Mouse (Mus musculus): ENCODE results near the gene Oaz1. TPM values are rescaled to one million over a fixed set of nuclear protein-coding genes. Genes with fewer than 3 reads are reported as not detected.

Gene Oaz1
- polyA plus RNA-seq, 2 experiments: 882 to 1,813 TPM

DNA sequence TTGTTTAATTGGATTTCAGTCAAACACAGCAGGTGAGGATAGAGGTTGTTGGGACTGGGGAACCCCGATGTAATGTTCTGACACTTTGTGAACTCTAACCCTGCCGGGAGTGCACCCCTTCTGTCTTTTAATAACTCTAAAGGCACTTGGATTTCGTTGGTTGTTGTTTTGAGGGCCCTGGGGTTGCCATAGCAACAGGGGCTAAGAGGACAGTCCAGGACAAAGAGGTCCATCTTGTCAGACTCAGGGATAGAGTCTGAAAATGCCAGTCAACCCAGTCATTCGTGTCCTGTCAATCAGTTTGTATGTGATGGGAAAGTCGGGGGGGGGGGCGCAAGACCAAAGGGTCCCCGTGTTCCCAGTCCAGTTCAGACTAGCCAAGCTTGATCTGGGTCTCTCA, 6.4 kb downstream of the Oaz1 start:
- Histone ChIP-seq H3K36me3 (ENCODE audit: control insufficient read depth, insufficient read depth, low read length) (peaks cover 24% of the 10 kb centered on the region), H3K27ac (replicated peaks; ENCODE audit: low read depth, low read length) (no peak overlapping the region), H3K4me1 (ENCODE audit: control insufficient read depth, insufficient read depth, low read length) (peaks cover 2% of the 10 kb centered on the region), H3K4me2 (replicated peaks; ENCODE audit: low read depth, low read length, severe bottlenecking) (no peak overlapping the region), H3K9ac (ENCODE audit: low read depth, low read length, severe bottlenecking) (no peak overlapping the region), H3K4me3 (replicated peaks; ENCODE audit: low read length) (no peak overlapping the region), H3K9me3 (ENCODE audit: control insufficient read depth, low read length) (no peaks in the 10 kb centered on the region), H3K27me3 (ENCODE audit: control insufficient read depth, insufficient read depth, low read length) (peaks cover 37% of the 10 kb centered on the region)
- DNase-seq (ENCODE audit: low spot score): no peak
- WGBS: 77% methylated on average over 7 of the region's 7 CpGs
- TF ChIP-seq POLR2A (IDR thresholded peaks at IDR 0.05; ENCODE audit: borderline replicate concordance, extremely low read depth, insufficient read depth, insufficient read length): no peak
- ATAC-seq (ENCODE audit: low FRiP score, low read depth): no peak

DNA sequence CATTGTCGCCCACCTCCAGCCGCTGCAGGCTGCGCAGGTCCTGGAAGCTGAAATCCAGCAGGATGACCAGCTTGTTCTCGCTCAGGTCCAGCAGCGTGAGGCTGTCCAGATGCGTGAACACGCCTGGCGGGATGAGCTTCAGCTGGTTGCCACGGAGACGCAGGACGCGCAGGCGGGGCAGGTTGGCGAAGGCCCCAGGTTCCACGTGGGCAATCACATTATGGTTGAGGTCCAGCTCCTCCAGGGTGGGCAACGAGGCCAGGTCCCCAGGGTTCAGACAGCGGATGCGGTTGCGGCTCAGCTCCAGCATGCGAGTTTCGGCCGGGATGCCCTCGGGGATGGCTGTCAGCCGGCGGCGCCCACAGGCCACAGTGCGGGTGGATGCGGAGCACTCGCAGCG, 9.2 kb downstream of the Oaz1 start:
- Histone ChIP-seq H3K9ac (ENCODE audit: low read depth, low read length, severe bottlenecking) (no peak overlapping the region), H3K27me3 (ENCODE audit: control insufficient read depth, insufficient read depth, low read length) (peaks cover 37% of the 10 kb centered on the region), H3K4me1 (ENCODE audit: control insufficient read depth, insufficient read depth, low read length) (no peaks in the 10 kb centered on the region), H3K9me3 (ENCODE audit: control insufficient read depth, low read length) (no peaks in the 10 kb centered on the region), H3K4me2 (replicated peaks; ENCODE audit: low read depth, low read length, severe bottlenecking) (no peak overlapping the region), H3K36me3 (ENCODE audit: control insufficient read depth, insufficient read depth, low read length) (peaks cover 3% of the 10 kb centered on the region; the same call in 1 of the 2 replicates), H3K4me3 (replicated peaks; ENCODE audit: low read length) (no peak overlapping the region), H3K27ac (replicated peaks; ENCODE audit: low read depth, low read length) (no peak overlapping the region)
- 44% methylated on average over 30 of the region's 30 CpGs for WGBS
- DNase-seq (ENCODE audit: low spot score) (no peak), ATAC-seq (ENCODE audit: low FRiP score, low read depth) (no peak)
- no peak for TF ChIP-seq POLR2A (IDR thresholded peaks at IDR 0.05; ENCODE audit: borderline replicate concordance, extremely low read depth, insufficient read depth, insufficient read length)

DNA sequence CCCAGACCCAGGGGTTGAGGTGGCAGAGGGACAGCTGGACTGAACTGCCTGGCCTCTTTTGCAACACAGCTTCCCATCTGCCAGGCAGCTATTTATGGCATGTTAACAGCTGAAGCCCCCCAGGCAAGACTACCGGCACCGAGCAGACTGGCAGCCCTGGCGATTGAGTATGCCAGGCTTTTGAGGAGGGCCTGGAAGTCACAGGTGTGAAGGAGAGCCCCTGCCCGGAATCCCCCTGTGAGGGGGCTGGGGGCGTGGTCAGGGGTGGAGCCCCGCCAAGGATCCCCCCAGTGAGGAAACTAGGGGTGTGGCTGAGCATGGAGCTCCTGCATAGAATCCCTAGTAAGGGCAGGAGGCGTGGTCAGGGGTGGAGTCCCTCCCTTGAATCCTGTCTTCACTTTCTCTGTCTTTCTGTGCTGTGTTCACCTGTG, 10.5 kb downstream of the Oaz1 start:
- H3K9me3 ChIP-seq (ENCODE audit: control insufficient read depth, low read length): no peaks in the 10 kb centered on the region
- DNase-seq (ENCODE audit: low spot score) (no peak), ATAC-seq (ENCODE audit: low FRiP score, low read depth) (no peak)
- H3K4me1 ChIP-seq (ENCODE audit: control insufficient read depth, insufficient read depth, low read length): no peaks in the 10 kb centered on the region
- H3K4me2 ChIP-seq (replicated peaks; ENCODE audit: low read depth, low read length, severe bottlenecking): no peak overlapping the region
- no peaks in the 10 kb centered on the region for H3K36me3 ChIP-seq (ENCODE audit: control insufficient read depth, insufficient read depth, low read length)
- WGBS: 42% methylated on average over 7 of the region's 7 CpGs
- TF ChIP-seq POLR2A (IDR thresholded peaks at IDR 0.05; ENCODE audit: borderline replicate concordance, extremely low read depth, insufficient read depth, insufficient read length): no peak
- H3K4me3 ChIP-seq (replicated peaks; ENCODE audit: low read length): no peak overlapping the region
- peaks cover 38% of the 10 kb centered on the region for H3K27me3 ChIP-seq (ENCODE audit: control insufficient read depth, insufficient read depth, low read length)
- H3K27ac ChIP-seq (replicated peaks; ENCODE audit: low read depth, low read length): no peak overlapping the region
- no peak overlapping the region for H3K9ac ChIP-seq (ENCODE audit: low read depth, low read length, severe bottlenecking)

DNA sequence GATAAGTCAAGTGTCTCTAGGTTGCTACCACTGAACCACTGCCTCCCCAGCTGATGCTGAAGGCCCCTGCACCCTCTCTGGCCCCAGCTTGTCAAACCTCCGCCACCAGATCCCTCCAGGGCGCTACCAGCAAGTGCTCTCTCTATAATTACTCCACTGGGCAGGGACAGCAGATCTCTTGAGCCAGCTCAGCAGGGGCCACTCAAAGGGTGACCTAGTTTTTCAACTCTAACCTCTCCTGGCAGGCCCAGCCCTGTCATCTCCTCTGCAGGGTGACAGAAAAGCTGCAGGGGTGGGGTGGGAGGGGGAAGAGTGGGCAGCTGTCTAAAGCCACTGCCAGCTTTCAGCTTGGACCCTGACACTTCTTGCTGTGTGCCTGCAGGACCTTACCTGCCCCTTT, 11.4 kb downstream of the Oaz1 start:
- no peak overlapping the region for H3K4me2 ChIP-seq (replicated peaks; ENCODE audit: low read depth, low read length, severe bottlenecking)
- no peaks in the 10 kb centered on the region for H3K36me3 ChIP-seq (ENCODE audit: control insufficient read depth, insufficient read depth, low read length)
- no peak for ATAC-seq (ENCODE audit: low FRiP score, low read depth)
- WGBS: 4% methylated on average over 2 of the region's 2 CpGs
- H3K27me3 ChIP-seq (ENCODE audit: control insufficient read depth, insufficient read depth, low read length): peaks cover 46% of the 10 kb centered on the region
- no peak overlapping the region for H3K4me3 ChIP-seq (replicated peaks; ENCODE audit: low read length)
- no peak for TF ChIP-seq POLR2A (IDR thresholded peaks at IDR 0.05; ENCODE audit: borderline replicate concordance, extremely low read depth, insufficient read depth, insufficient read length)
- H3K9me3 ChIP-seq (ENCODE audit: control insufficient read depth, low read length): no peaks in the 10 kb centered on the region
- no peak overlapping the region for H3K9ac ChIP-seq (ENCODE audit: low read depth, low read length, severe bottlenecking)
- H3K27ac ChIP-seq (replicated peaks; ENCODE audit: low read depth, low read length): no peak overlapping the region
- H3K4me1 ChIP-seq (ENCODE audit: control insufficient read depth, insufficient read depth, low read length): no peaks in the 10 kb centered on the region
- no peak for DNase-seq (ENCODE audit: low spot score)

DNA sequence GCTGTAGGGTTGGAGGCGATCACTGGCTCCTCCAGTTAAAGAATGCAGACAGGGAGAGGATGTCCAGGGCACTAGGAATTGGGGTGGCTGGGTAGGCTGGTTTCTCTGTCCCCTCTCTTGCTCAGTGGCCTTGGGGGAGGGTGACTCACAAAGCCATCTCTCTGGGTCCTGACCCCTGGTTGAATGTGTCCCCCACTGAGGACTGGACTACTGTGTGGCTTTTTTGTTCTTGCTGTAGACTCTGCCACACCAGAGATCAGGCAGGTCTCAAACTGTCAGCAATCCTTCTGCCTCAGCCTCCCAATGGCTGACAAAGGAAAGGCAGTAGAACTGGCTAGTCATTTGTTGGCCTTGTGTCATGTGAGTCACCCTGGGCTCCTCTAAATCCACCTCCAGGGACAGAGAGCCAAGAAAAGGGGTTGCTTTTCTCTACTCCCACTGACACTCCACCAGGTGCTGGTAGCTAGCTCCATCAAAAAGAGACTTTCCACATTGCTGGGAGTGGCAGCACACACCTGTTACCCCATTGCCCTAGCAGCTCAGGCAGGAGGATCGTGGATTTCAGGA, 12.0 kb downstream of the Oaz1 start:
- Histone ChIP-seq H3K4me1 (ENCODE audit: control insufficient read depth, insufficient read depth, low read length) (no peaks in the 10 kb centered on the region), H3K27ac (replicated peaks; ENCODE audit: low read depth, low read length) (no peak overlapping the region), H3K27me3 (ENCODE audit: control insufficient read depth, insufficient read depth, low read length) (peaks cover 52% of the 10 kb centered on the region), H3K4me3 (replicated peaks; ENCODE audit: low read length) (no peak overlapping the region), H3K36me3 (ENCODE audit: control insufficient read depth, insufficient read depth, low read length) (no peaks in the 10 kb centered on the region), H3K4me2 (replicated peaks; ENCODE audit: low read depth, low read length, severe bottlenecking) (no peak overlapping the region), H3K9ac (ENCODE audit: low read depth, low read length, severe bottlenecking) (no peak overlapping the region), H3K9me3 (ENCODE audit: control insufficient read depth, low read length) (no peaks in the 10 kb centered on the region)
- DNase-seq (ENCODE audit: low spot score): no peak
- TF ChIP-seq POLR2A (IDR thresholded peaks at IDR 0.05; ENCODE audit: borderline replicate concordance, extremely low read depth, insufficient read depth, insufficient read length): no peak
- WGBS: 64% methylated on average over 2 of the region's 2 CpGs
- ATAC-seq (ENCODE audit: low FRiP score, low read depth): no peak

DNA sequence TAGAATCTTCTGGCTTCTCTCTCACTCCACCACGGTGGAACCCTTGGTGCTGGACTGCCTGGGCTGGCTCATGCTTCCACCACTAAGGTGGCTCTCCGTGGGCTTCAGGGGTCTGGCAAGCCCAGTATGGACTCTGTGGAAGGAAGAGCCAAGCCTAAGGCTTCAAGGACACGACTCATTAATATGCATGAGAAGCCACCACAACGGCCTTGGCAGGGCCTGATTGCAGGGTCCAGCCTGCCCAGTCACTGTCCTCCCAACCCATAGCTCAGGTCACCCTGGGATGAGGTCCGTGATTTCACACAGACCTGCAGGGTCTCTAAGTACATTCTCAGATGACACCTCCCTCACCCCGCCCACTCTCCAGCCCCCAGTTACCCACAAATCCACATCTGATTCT, 13.4 kb downstream of the Oaz1 start:
- no peak overlapping the region for H3K4me2 ChIP-seq (replicated peaks; ENCODE audit: low read depth, low read length, severe bottlenecking)
- H3K9me3 ChIP-seq (ENCODE audit: control insufficient read depth, low read length): no peaks in the 10 kb centered on the region
- no peak overlapping the region for H3K27ac ChIP-seq (replicated peaks; ENCODE audit: low read depth, low read length)
- no peak for TF ChIP-seq POLR2A (IDR thresholded peaks at IDR 0.05; ENCODE audit: borderline replicate concordance, extremely low read depth, insufficient read depth, insufficient read length)
- H3K36me3 ChIP-seq (ENCODE audit: control insufficient read depth, insufficient read depth, low read length): no peaks in the 10 kb centered on the region
- peaks cover 53% of the 10 kb centered on the region for H3K27me3 ChIP-seq (ENCODE audit: control insufficient read depth, insufficient read depth, low read length)
- ATAC-seq (ENCODE audit: low FRiP score, low read depth): no peak
- no peaks in the 10 kb centered on the region for H3K4me1 ChIP-seq (ENCODE audit: control insufficient read depth, insufficient read depth, low read length)
- DNase-seq (ENCODE audit: low spot score): no peak
- WGBS: 59% methylated on average over 6 of the region's 6 CpGs
- H3K4me3 ChIP-seq (replicated peaks; ENCODE audit: low read length): no peak overlapping the region
- H3K9ac ChIP-seq (ENCODE audit: low read depth, low read length, severe bottlenecking): no peak overlapping the region

Measured in limb, embryonic 14.5 days (tissue).